Mouse (Mus musculus): ENCODE measurements at regions not wholly inside any gene's neighbourhood (a gene's known extent, or its start where the extent isn't known, plus 50 kb on each side); places are given as distances from the start of the nearest gene placed in this dataset.

DNA sequence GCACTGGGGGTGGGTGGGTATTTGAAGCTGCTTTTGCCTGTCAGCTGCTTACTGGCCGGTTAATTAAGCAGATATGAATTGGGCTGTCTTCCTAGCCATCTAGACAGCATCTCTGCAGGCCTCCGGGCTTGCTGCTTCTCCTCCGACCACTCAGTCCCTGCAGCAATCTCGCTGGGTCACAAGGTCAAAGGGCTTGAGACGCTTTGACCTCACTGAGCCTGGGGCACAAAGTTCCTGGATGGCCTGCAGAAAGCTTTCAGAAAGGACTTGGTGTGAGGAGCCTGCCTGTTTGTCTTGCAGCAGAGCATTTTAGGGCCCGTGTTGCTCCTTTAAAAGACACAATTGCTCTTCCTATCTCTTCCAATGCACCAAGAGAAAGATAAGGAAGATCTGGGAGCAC, 83.7 kb upstream of the Ppp2r5a start:
- H3K9me3 ChIP-seq: no peaks in the 10 kb centered on the region
- H3K27me3 ChIP-seq (ENCODE audit: poor library complexity, severe bottlenecking): no peaks in the 10 kb centered on the region
- H3K27ac ChIP-seq: no peak overlapping the region
- H3K4me3 ChIP-seq: no peak overlapping the region
- H3K36me3 ChIP-seq (replicated peaks): no peaks in the 10 kb centered on the region
- H3K4me1 ChIP-seq: peaks cover 11% of the 10 kb centered on the region
- DNase-seq (ENCODE audit: extremely low spot score, low spot score): no peak
- 42% methylated on average over 6 of the region's 6 CpGs for WGBS

DNA sequence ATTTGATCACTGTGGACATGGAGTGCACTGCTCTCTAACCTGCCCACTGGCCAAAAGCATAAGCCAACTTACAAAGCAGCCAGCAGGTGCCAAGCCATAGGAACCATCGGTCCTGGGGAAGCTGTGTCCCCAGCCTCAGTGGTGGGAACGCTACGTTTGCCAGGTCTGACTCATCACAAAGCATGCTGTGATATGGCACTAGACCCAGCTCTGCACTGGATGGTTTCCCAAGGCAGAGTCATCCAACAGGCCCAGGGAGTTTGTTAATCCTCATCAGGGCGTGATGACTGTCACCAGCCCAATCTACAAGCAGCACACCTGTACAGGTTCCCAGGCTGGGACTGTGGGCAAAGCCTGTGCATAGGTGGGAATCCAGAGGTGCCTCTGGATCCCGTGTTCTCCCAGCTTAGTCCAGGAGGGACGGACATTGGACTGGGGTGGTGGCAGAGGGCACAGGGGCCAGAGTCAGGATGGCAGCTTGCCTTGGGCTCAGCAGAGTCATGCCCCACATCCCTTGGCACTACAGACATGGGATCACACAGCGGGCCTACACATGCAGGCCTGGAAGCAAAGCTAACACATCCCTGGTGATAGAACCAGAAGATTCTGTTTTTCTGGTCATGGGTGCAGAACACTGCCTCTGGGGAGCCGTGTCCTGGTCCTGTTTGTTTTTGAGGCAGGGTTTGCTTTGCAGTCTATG, 81.8 kb upstream of the Ppp2r5a start:
- 87% methylated on average over 8 of the region's 8 CpGs for WGBS
- H3K36me3 ChIP-seq (replicated peaks): no peaks in the 10 kb centered on the region
- no peaks in the 10 kb centered on the region for H3K9me3 ChIP-seq
- DNase-seq (ENCODE audit: extremely low spot score, low spot score): no peak
- H3K4me3 ChIP-seq: no peak overlapping the region
- peaks cover 23% of the 10 kb centered on the region for H3K4me1 ChIP-seq
- H3K27ac ChIP-seq: no peak overlapping the region
- no peaks in the 10 kb centered on the region for H3K27me3 ChIP-seq (ENCODE audit: poor library complexity, severe bottlenecking)

DNA sequence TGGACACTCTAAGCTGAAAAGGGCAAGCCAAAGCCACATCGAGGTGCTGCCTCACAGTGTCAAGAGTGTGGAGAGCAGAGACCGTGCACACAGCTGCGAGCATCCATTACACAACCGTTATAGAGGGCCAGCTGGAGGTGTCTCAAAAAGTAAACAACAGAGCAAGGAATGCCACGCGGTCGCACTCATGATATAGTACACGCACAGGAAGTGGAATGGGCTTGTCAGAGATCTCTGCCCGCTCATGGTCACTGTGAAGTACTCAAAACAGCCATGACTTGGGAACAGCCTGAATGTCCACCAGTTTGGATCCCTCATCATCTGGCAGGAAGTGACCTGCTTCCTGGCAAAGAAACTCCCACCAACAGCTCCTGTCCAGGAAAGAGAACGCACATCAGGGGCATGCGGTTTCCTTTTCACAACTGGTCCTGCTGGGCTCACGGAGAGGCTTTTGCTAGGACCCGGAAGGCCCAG, 76.9 kb upstream of the Ppp2r5a start:
- Histone ChIP-seq H3K27ac (no peak overlapping the region), H3K36me3 (replicated peaks) (no peaks in the 10 kb centered on the region), H3K27me3 (ENCODE audit: poor library complexity, severe bottlenecking) (no peaks in the 10 kb centered on the region), H3K4me1 (peaks cover 13% of the 10 kb centered on the region), H3K4me3 (no peak overlapping the region), H3K9me3 (no peaks in the 10 kb centered on the region)
- 82% methylated on average over 13 of the region's 13 CpGs for WGBS
- no peak for DNase-seq (ENCODE audit: extremely low spot score, low spot score)

DNA sequence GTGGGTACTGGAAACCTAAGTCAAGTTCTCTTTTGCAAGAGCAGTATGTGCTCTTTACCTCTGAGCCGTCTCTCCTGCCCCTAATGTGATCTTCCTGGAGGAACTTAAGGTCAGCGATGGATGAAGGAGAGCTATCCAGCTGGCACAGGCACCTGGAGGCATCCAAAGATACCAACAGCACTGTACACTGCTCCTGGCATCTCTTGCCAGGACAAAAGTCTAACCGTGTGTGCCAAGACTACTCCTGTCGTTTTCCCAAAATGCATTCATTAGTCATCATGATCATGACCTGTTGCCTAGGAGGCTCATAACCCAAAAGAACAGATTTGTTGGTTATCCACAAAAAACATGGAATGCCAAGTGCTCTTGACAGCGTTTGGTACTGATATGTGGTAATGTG, 69.5 kb upstream of the Ppp2r5a start:
- Histone ChIP-seq H3K27ac (no peak overlapping the region), H3K27me3 (ENCODE audit: poor library complexity, severe bottlenecking) (no peaks in the 10 kb centered on the region), H3K4me3 (no peak overlapping the region), H3K4me1 (peaks cover 20% of the 10 kb centered on the region), H3K36me3 (replicated peaks) (no peaks in the 10 kb centered on the region), H3K9me3 (no peaks in the 10 kb centered on the region)
- 88% methylated on average over 5 of the region's 5 CpGs for WGBS
- DNase-seq (ENCODE audit: extremely low spot score, low spot score): no peak

DNA sequence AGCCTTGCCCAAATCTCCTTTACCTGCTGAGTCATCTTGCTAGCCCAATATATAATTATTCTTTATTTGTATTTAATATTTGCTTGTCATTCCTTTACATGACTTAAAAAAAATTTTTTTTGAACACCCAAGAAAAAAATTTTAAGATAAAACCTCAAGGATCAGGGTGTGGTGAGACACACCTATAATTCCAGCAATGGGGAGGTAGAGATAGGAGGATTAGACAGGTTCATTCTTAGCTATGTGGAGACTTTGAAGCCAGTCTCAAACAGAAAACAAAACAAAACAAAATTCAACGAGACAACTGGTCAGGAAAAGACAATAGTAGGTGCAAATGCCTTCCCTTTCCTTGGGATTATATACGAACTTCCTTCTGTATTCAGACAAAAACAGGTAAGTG, 68.4 kb upstream of the Ppp2r5a start:
- 62% methylated on average over 2 of the region's 2 CpGs for WGBS
- Histone ChIP-seq H3K36me3 (replicated peaks) (no peaks in the 10 kb centered on the region), H3K4me3 (no peak overlapping the region), H3K27me3 (ENCODE audit: poor library complexity, severe bottlenecking) (no peaks in the 10 kb centered on the region), H3K4me1 (peaks cover 20% of the 10 kb centered on the region), H3K27ac (no peak overlapping the region), H3K9me3 (no peaks in the 10 kb centered on the region)
- DNase-seq (ENCODE audit: extremely low spot score, low spot score): no peak

DNA sequence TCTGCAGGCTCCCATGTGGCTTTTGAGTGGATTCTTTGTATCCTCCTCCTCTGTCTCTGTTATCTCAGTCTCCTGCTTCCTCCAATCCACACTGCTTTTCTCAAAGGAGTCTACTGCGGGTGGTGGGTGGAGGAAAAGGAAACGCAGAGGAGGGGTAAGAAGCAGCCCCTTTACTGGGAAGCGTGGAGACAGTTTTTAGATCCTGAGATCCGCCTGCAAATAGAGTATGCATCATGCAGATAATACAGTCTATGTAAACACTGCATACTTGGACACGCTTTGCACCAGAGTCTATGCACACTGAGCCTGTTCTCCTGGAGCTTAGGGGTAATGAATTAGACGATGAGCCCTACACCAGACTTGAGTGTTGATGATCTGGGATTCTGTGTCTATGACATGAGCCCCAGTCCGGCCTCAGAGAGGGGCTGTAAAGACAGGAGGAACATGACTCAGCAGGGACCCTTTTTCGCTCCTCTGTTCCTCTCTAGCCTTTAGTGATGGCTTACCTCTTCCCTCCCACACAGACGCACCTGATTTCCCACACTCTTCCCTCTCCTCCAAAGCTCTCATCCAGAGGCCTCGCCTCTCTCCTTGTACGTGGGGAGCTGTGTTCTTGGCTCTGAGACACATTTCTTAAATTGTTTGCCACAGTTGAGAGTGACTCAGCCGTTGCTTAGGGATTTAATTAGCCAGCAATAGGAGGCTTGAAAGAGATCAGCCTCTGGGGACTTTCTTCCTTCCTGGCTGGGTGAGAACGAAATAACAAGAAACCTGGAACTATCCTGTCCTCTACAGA, 67.3 kb upstream of the Ppp2r5a start:
- DNase-seq (ENCODE audit: extremely low spot score, low spot score): no peak
- no peak overlapping the region for H3K4me3 ChIP-seq
- 35% methylated on average over 13 of the region's 13 CpGs for WGBS
- no peaks in the 10 kb centered on the region for H3K36me3 ChIP-seq (replicated peaks)
- no peaks in the 10 kb centered on the region for H3K27me3 ChIP-seq (ENCODE audit: poor library complexity, severe bottlenecking)
- H3K4me1 ChIP-seq: peaks cover 20% of the 10 kb centered on the region
- H3K9me3 ChIP-seq: no peaks in the 10 kb centered on the region
- H3K27ac ChIP-seq: peak overlapping the region; percentile 60

DNA sequence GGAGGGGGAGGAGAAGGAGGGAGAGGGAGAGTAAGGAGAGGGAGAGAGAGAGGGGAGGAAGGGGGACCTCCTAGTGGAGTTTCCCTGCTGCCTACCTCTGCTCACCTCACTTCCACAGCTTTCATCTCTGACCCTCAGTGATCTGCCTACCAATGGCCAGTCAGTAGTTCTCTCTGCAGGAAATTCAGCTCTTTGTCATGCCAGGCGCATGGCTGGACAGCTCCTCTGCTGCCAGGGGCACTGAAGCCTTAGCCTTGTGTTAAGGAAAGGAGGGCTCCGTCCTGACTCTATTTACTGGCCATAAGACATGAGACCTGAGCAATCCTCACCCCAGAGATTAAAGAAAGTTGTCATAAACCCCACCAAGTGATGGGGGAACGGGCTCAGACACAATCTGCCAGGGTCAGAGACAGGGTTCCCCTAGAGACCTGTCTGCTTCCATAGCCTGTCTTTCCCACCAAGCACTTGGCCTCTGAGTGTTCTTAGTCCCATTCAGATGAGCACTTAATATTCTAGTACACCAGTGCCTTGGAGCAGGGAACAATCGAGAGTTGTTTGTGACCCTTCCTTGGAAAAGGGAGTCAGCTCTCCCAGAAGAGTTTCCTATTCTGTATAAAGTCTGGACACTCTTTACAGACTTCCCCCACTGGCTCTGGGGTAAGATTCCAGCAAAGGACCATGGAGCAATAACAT, 65.9 kb upstream of the Ppp2r5a start:
- H3K36me3 ChIP-seq (replicated peaks): no peaks in the 10 kb centered on the region
- DNase-seq (ENCODE audit: extremely low spot score, low spot score): no peak
- no peak overlapping the region for H3K4me3 ChIP-seq
- H3K27ac ChIP-seq: peak overlapping the region; percentile 11; the same call in 1 of the 2 replicates
- peaks cover 20% of the 10 kb centered on the region for H3K4me1 ChIP-seq
- WGBS: 59% methylated on average over 4 of the region's 4 CpGs
- H3K27me3 ChIP-seq (ENCODE audit: poor library complexity, severe bottlenecking): no peaks in the 10 kb centered on the region
- no peaks in the 10 kb centered on the region for H3K9me3 ChIP-seq

DNA sequence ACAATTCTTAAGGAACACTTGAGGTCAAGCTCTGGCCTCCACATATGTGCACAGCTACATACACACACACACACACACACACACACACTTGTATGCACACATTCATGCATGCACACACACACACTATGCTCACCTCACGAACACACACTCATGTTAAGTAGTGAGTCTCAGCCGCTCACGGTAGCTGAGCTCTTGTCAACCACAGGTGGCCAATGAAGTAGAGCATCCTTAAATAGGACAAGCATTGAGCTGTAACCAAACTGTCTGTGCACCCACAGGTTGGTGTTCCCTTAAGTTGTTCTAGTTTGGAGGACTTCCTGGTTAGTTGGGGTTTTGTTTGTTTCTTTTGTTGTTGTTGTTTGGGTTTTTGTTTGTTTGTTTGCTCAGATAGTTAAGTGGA, 63.2 kb upstream of the Ppp2r5a start:
- Histone ChIP-seq H3K4me3 (no peak overlapping the region), H3K36me3 (replicated peaks) (no peaks in the 10 kb centered on the region), H3K4me1 (peaks cover 35% of the 10 kb centered on the region), H3K27me3 (ENCODE audit: poor library complexity, severe bottlenecking) (no peaks in the 10 kb centered on the region), H3K9me3 (no peaks in the 10 kb centered on the region), H3K27ac (no peak overlapping the region)
- DNase-seq (ENCODE audit: extremely low spot score, low spot score): no peak
- WGBS: 92% methylated on average over 3 of the region's 3 CpGs

DNA sequence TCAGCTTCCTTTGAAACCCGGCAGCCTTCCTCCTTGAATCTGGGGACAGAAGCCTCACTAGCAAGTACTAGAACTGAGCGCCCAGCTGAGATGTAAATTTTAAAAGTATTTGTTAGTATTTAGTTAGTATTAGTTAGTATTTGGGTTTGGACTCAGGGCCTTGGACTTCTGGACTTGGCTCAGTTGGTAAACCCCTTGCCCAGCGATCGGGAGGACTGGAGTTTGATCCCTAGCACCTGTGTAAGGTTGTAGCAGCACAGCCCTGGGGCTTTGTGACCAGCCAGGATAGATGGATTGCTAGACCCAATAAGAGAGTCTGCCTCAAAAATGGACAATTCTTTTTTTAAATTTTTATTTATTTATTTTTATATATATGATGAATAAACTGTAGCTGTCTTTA, 62.7 kb upstream of the Ppp2r5a start:
- Histone ChIP-seq H3K9me3 (no peaks in the 10 kb centered on the region), H3K36me3 (replicated peaks) (no peaks in the 10 kb centered on the region), H3K4me3 (no peak overlapping the region), H3K27me3 (ENCODE audit: poor library complexity, severe bottlenecking) (no peaks in the 10 kb centered on the region), H3K27ac (no peak overlapping the region), H3K4me1 (peaks cover 30% of the 10 kb centered on the region)
- WGBS: 91% methylated on average over 4 of the region's 4 CpGs
- DNase-seq (ENCODE audit: extremely low spot score, low spot score): no peak

DNA sequence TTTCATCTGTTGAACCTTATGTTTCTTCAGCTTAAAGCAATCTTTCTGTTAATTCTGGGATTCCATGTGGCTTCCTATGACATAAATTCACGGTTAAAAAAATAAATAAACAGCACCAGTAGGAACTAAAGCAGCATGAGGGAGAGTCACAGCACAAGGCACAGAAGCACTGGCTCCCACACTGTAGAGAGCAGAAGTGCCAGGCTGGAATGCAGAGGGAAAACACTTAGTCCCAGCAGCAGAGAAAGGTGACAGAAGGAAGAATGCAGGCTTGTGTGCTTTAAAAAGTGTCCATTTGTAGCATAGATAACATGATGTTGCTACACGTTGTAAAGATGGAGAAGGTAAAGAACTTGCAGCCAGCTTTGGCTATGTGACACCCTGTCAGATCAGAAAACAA, 62.1 kb upstream of the Ppp2r5a start:
- H3K27ac ChIP-seq: no peak overlapping the region
- DNase-seq (ENCODE audit: extremely low spot score, low spot score): no peak
- no peak overlapping the region for H3K4me3 ChIP-seq
- H3K9me3 ChIP-seq: no peaks in the 10 kb centered on the region
- no peaks in the 10 kb centered on the region for H3K27me3 ChIP-seq (ENCODE audit: poor library complexity, severe bottlenecking)
- H3K36me3 ChIP-seq (replicated peaks): no peaks in the 10 kb centered on the region
- WGBS: 76% methylated on average over 2 of the region's 2 CpGs
- H3K4me1 ChIP-seq: peaks cover 28% of the 10 kb centered on the region

DNA sequence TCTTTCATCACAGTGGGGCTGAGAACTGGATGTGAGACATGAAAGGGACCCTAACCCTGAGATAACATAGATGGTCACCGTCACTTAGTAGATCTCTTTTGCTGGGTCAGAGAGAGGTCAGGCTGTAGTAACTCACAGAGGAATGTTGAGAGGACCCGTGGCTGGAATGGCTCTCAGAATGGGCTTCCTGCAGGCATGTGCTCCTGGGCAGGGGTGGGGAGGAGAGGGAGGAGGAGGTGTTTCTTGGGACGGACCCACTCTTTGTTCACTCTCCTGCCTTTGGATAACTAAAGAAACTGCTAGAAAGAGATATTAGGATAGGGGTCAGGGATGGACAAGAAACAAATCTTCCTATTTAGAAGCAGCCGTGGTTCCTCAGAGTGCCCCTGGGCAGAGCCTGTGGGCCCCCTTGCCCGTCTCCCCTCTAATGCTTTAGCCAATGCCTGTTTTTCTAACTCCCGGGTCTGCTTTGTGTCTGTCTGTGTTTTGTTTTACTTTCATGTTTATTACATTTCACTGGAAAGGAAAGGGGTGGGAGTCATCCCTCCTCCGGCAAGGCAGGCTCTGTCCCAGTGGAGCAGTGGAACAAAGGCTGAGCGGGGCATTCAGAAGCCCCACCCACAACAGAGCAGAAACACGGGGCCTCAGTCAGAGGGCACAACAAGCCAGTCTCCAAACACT, 58.9 kb upstream of the Ppp2r5a start:
- no peak for DNase-seq (ENCODE audit: extremely low spot score, low spot score)
- H3K27me3 ChIP-seq (ENCODE audit: poor library complexity, severe bottlenecking): no peaks in the 10 kb centered on the region
- H3K9me3 ChIP-seq: no peaks in the 10 kb centered on the region
- WGBS: 25% methylated on average over 9 of the region's 9 CpGs
- H3K4me1 ChIP-seq: peaks cover 21% of the 10 kb centered on the region
- H3K27ac ChIP-seq: peak overlapping the region; percentile 74
- no peak overlapping the region for H3K4me3 ChIP-seq
- no peaks in the 10 kb centered on the region for H3K36me3 ChIP-seq (replicated peaks)

DNA sequence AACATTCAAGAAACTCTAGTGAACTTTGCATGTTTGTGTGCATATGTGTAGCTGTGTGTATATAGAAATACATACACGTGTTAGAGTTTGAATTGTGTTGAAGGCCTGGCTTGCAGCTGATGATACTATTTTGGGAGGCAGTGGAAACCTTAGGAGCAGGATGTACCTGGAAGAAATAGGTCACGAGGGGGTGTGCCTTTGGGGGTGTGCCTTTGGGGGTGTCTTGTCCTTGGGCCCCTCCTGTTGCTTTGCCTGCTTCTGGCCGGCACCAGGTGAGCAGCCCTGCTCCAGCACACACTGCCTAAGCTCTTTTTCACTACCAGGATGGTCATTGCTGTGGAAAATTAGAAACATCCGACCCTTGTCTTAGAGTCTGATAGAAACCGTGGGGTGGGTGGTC, 56.0 kb upstream of the Ppp2r5a start:
- Histone ChIP-seq H3K9me3 (no peaks in the 10 kb centered on the region), H3K36me3 (replicated peaks) (no peaks in the 10 kb centered on the region), H3K27me3 (ENCODE audit: poor library complexity, severe bottlenecking) (no peaks in the 10 kb centered on the region), H3K4me1 (peaks cover 30% of the 10 kb centered on the region), H3K27ac (no peak overlapping the region), H3K4me3 (no peak overlapping the region)
- DNase-seq (ENCODE audit: extremely low spot score, low spot score): no peak
- WGBS: 72% methylated on average over 5 of the region's 5 CpGs
